Mouse (Mus musculus): Measurements from ENCODE around the gene Mif4gd.

GRCm38 (mm10) chr11:115603476-115604303 is 9.1 kb downstream of the Mif4gd start, which contains the start of the genes Mrps7 and Gga3:
- peak; percentile 5 for TF ChIP-seq CTCF (IDR thresholded peaks at IDR 0.05)
- no peak for TF ChIP-seq EP300 (IDR thresholded peaks at IDR 0.05)
